25 mouse cellular contexts compared by ENCODE assay signal in the genomic region with DNA sequence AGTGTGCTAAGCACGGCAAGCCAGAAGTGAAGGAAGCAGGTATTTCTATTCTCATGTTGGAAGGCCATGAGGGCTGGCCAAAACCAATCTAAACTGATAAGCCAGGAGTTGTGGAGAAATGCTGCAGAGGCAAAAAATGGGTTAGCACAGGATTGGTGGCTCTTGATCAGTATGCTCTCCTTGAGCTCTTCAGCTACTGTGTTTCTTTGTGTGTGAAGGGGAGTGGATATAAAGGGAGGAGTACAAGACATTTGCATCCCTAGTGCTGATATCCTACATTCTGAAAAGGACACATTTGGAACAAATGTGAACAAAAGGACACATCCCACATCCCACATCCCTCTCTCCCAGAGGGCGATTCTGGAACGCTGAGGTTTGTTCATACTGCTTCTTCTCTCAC. TPM values are rescaled to one million over a fixed set of nuclear protein-coding genes. Genes with fewer than 3 reads are reported as not detected.
"Had no signal": no experiment of that assay in that cellular context is flagged by ENCODE, and none has a peak within 500 bp of the region (broad histone marks: within the 10 kb centered on the region; RNA-seq: fewer than 3 reads in every experiment).

Etd (plus strand) TSS at position 301 of the 400 bp plus-strand sequence.

- H3K4me1 ChIP-seq: neural tube, embryonic 12.5 days; neural tube, embryonic 13.5 days; neural tube, embryonic 15.5 days; stomach, embryonic 15.5 days had no signal

- H3K27me3 ChIP-seq: neural tube, embryonic 12.5 days; neural tube, embryonic 13.5 days; neural tube, embryonic 15.5 days; stomach, embryonic 15.5 days had no signal

- H3K36me3 ChIP-seq: neural tube, embryonic 12.5 days; neural tube, embryonic 13.5 days; neural tube, embryonic 15.5 days; stomach, embryonic 15.5 days had no signal

- DNase-seq: retina, postnatal 1 day; right cerebral cortex, adult 18-20 months; right cerebral cortex, postnatal 14 days; right cerebral cortex, postnatal 25 days; right cerebral cortex, postnatal 4 days; spleen, adult 18-20 months; thymus, adult 18-20 months; thymus, adult 2 months; thymus, postnatal 14 days; thymus, postnatal 25 days; thymus, postnatal 36 days; thymus, postnatal 4 days had no signal

- H3K27ac ChIP-seq: neural tube, embryonic 12.5 days; neural tube, embryonic 13.5 days; neural tube, embryonic 15.5 days; stomach, embryonic 15.5 days; stomach, postnatal 0 days had no signal

- H3K4me3 ChIP-seq: neural tube, embryonic 12.5 days; neural tube, embryonic 13.5 days; neural tube, embryonic 15.5 days; stomach, embryonic 15.5 days had no signal

RNA-seq across cellular contexts. Expression of gene Etd, which starts in this region (rescaled TPM):
- polyA plus RNA-seq: neural tube, embryonic 11.5 days; neural tube, embryonic 12.5 days; neural tube, embryonic 13.5 days; neural tube, embryonic 14.5 days; neural tube, embryonic 15.5 days; small intestine, adult 2 months; spleen, adult 2 months; stomach, embryonic 14.5 days; stomach, embryonic 15.5 days; stomach, embryonic 16.5 days; stomach, postnatal 0 days; thymus, adult 2 months; thymus, postnatal 0 days; urinary bladder, adult 2 months had no signal
